Mouse (Mus musculus) ES-E14 (cell line): ENCODE results near the gene Slc36a1. TPM values are rescaled to one million over a fixed set of nuclear protein-coding genes. Genes with fewer than 3 reads are reported as not detected.

Experiments used
- DNase-seq: peaks from one replicate; pipeline ENCODE4 v3.0.0-alpha.2; 2013; ENCODE audit warnings: low read depth, low spot score
- H3K27ac ChIP-seq: 2 replicates; pipeline ENCODE4 v1.5.1; 2012; ENCODE audit warnings: low read depth, mild to moderate bottlenecking, low read length, moderate library complexity, mixed read lengths; ENCODE audit not compliant: poor library complexity, insufficient read depth, severe bottlenecking
- H3K36me3 ChIP-seq: 2 replicates; pipeline ENCODE4 v1.6.1; 2012; ENCODE audit warnings: mild to moderate bottlenecking, low read length, moderate library complexity, mixed read lengths; ENCODE audit not compliant: control insufficient read depth, poor library complexity, insufficient read depth, severe bottlenecking
- H3K4me1 ChIP-seq, 2 experiments: fragments of 150-350 bp in 1 of 2; sonication (generic) in 1 of 2; 2 replicates each; pipeline ENCODE4 v1.6.1; 2012; ENCODE audit warnings: low read length in 2 of 2, mild to moderate bottlenecking in 1 of 2, mixed read lengths in 1 of 2; ENCODE audit not compliant: control insufficient read depth in 2 of 2, insufficient read depth in 2 of 2, poor library complexity in 1 of 2
- H3K4me3 ChIP-seq, 2 experiments: fragments of 150-350 bp in 1 of 2; sonication (generic) in 1 of 2; 2 replicates each; pipeline ENCODE4 v1.5.1; 2012; ENCODE audit warnings: low read length in 2 of 2, low read depth in 1 of 2, mild to moderate bottlenecking in 1 of 2, mixed read lengths in 1 of 2; ENCODE audit not compliant: insufficient read depth in 1 of 2, poor library complexity in 1 of 2, severe bottlenecking in 1 of 2
- H3K9ac ChIP-seq: 2 replicates; pipeline ENCODE4 v1.6.1; 2012; ENCODE audit warnings: low read depth, mild to moderate bottlenecking, low read length, mixed read lengths; ENCODE audit not compliant: poor library complexity, insufficient read depth, severe bottlenecking
- H3K9me3 ChIP-seq: fragments of 150-350 bp; sonication (generic); 2 replicates; pipeline ENCODE4 v1.6.1; 2012; ENCODE audit warnings: low read depth, mild to moderate bottlenecking, low read length; ENCODE audit not compliant: control insufficient read depth, insufficient read depth
- CHD2 ChIP-seq: IDR thresholded peaks from 2 replicates; pipeline ENCODE4 v1.6.1; 2014; ENCODE audit warnings: mild to moderate bottlenecking, low read depth, low read length, inconsistent platforms
- HCFC1 ChIP-seq: IDR thresholded peaks from 2 replicates; pipeline ENCODE4 v1.6.1; 2012; ENCODE audit warnings: low read length, inconsistent platforms, borderline replicate concordance; ENCODE audit not compliant: insufficient read depth
- MAFK ChIP-seq: IDR thresholded peaks from 2 replicates; pipeline ENCODE4 v1.6.1; 2014; ENCODE audit warnings: mild to moderate bottlenecking, low read depth, low read length, inconsistent platforms; ENCODE audit not compliant: insufficient read depth
- ZC3H11A ChIP-seq: IDR thresholded peaks from 2 replicates; pipeline ENCODE4 v1.6.1; 2012; ENCODE audit warnings: low read depth, mild to moderate bottlenecking, inconsistent platforms, low read length, borderline replicate concordance
- ZNF384 ChIP-seq: IDR thresholded peaks from 2 replicates; pipeline ENCODE4 v1.6.1; 2012; ENCODE audit warnings: low read depth, low read length, inconsistent platforms
- in situ Hi-C, 2 experiments: fragments of 600-800 bp; cut with MboI; formaldehyde crosslinking; loops; one replicate each; pipeline ENCODE4 v1.15.1; 2025; ENCODE audit warnings: low sequenced_read_pairs in 2 of 2, inconsistent platforms in 1 of 2; ENCODE audit not compliant: unreplicated experiment in 2 of 2
- total RNA-seq: library from RNA; depleted of rRNA; stranded (reverse); fragments of 300-350 nt; gene quantifications from 2 replicates; pipeline ENCODE4 v1.2.3, GENCODE M21; 2012

Slc36a1 gene
- total RNA-seq, 1 experiment: 7.4 TPM

DNA sequence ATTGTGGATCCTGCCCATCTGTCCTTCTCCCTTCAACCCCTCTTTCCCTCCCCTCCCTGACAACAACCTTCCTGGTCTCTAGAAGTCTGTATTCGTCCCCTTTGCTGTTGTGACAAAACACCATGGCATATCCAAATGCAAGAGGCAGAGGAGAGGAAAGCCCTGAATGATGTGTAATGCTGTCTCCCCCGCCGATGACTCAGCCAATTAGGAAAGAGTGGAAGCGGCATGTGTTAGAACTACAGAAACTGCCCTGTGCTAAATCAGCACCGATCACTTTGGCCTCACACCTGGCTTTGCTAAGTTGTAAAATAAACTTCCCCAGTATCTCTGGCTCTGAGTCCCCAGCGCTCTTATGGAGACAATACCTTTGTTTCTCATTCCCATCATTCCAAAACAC is 7.1 kb upstream of the Slc36a1 start:
- TF ChIP-seq HCFC1 (no peak), CHD2 (no peak), ZC3H11A (no peak), ZNF384 (no peak), MAFK (no peak)
- H3K9ac ChIP-seq: no peak overlapping the region
- DNase-seq: no peak
- in situ Hi-C loops: no loop called here
- H3K4me1 ChIP-seq: no peaks in the 10 kb centered on the region
- no peaks in the 10 kb centered on the region for H3K9me3 ChIP-seq
- H3K36me3 ChIP-seq: no peaks in the 10 kb centered on the region
- no peak overlapping the region for H3K27ac ChIP-seq
- no peak overlapping the region for H3K4me3 ChIP-seq

DNA sequence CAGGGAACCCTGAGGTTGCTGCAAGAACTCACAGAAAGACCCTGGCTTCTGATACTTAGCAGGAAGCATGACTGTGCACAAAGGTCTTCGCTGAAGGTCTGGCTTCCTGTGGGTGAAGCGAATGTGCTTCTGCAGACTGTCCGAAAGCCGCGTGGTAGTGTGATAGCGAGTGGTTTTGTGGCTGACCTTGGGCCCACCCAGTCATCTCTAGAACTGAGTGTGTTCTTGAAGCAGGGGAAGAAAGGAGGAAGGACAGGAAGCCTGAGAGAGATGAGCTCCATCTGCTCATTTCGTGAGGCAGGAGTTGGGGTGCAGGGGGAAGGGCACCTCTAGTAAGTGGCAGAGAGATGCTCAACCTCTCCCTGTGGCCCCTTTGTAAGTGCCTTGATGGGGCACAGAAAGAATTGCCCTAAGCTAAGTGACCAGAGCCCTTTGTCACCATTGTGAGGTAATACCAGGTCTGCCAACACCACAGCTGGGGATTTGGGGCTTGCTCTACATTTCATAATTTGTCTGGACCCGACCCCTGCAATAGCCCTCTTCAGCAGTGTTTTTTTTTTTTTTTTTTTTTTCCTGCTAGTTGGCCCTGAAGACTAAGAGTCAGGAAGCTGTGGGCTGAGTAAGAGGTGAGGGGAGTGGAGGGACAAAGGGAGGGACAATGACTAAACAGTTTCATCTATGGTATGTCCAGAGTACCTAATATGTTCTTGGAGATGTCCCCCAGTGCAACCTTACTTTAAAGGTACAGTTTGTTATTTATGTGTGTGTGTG is 6.2 kb upstream of the Slc36a1 start:
- no peak for TF ChIP-seq CHD2
- no peak for TF ChIP-seq ZC3H11A
- no peak for TF ChIP-seq MAFK
- no peak for TF ChIP-seq ZNF384
- TF ChIP-seq HCFC1: no peak
- in situ Hi-C loops: no loop called here
- no peaks in the 10 kb centered on the region for H3K9me3 ChIP-seq
- DNase-seq: no peak
- no peak overlapping the region for H3K27ac ChIP-seq
- H3K36me3 ChIP-seq: no peaks in the 10 kb centered on the region
- H3K9ac ChIP-seq: no peak overlapping the region
- no peaks in the 10 kb centered on the region for H3K4me1 ChIP-seq
- no peak overlapping the region for H3K4me3 ChIP-seq

DNA sequence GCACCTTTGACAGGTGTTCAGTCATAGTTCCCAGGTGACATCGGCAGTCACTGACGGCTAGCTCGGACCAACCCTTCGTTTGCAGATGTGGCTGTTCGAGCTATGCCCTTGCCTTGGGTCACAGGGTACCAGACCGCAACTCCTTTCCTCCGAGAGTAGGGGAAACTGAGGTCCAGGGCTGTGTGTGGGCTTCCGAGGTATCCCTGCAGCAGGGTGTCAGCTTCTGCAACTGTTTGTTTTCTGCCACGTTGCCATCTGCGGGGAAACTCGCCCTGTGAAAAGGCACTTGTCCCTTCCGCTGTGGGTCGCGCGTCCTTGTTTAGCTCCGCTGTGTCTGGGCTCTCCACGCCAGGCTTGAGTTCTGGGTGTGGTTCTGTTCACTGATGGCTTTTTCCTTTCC is 452 bp downstream of the Slc36a1 start:
- DNase-seq: no peak
- no peaks in the 10 kb centered on the region for H3K36me3 ChIP-seq
- in situ Hi-C loops: loop anchor here (5.0 to 10.0 kb wide), 2 partner anchors 180 to 243 kb away; no protein-coding TSS in a partner anchor
- H3K9me3 ChIP-seq: no peaks in the 10 kb centered on the region
- H3K4me1 ChIP-seq: peaks cover 0 to under 1% of the 10 kb centered on the region in 2 experiments; a peak in 1 of 4 replicates
- H3K27ac ChIP-seq: no peak overlapping the region
- no peak for TF ChIP-seq MAFK
- TF ChIP-seq ZC3H11A: no peak
- TF ChIP-seq ZNF384: no peak
- TF ChIP-seq CHD2: no peak
- H3K4me3 ChIP-seq: peak overlapping the region; percentile 67 to 70
- H3K9ac ChIP-seq: peak overlapping the region; percentile 57

DNA sequence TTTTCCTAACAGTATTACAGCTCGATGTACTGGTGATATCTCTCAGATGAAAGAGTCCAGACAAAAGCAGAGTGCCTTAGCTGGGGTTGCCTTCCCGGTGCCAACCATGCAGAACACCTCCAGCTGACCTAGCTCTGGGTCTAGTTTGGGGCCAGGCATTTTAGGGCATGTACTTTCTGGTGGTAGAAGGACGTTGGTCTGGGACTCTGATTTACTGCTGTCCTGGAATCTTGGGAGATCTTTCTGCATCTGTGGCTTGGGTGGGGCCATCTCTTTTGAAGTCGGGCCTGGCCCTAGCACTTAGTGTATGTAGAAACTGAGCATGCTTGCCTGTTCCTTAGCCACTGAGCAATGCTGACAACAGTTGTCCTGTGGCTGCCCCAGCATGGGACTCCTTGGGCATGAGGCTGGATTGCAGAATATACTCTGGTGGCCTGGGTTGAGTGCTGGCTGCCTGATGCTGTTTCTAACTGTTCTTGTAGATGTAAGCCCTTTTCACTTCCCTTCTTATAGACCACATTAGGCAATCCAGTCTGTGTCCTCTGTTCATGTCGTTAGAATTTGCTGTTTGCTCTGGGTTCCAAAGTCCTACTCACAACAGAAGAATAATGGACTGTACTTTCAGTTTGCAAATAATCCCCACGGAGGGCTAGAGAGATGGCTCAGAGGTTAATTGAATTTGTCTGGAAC is 4.0 kb downstream of the Slc36a1 start:
- Histone ChIP-seq H3K9ac (no peak overlapping the region), H3K4me3 (no peak overlapping the region), H3K9me3 (no peaks in the 10 kb centered on the region), H3K27ac (no peak overlapping the region), H3K4me1 (peaks cover 0 to 11% of the 10 kb centered on the region in 2 experiments; a peak in 2 of 4 replicates), H3K36me3 (no peaks in the 10 kb centered on the region)
- TF ChIP-seq HCFC1 (no peak), ZC3H11A (no peak), ZNF384 (no peak), MAFK (no peak), CHD2 (no peak)
- no peak for DNase-seq
- in situ Hi-C loops: loop anchor here (10.0 kb wide), 1 partner anchor 177 kb away; no protein-coding TSS in a partner anchor
